ENCODE assay signal across 8 mouse cellular contexts in the genomic region with DNA sequence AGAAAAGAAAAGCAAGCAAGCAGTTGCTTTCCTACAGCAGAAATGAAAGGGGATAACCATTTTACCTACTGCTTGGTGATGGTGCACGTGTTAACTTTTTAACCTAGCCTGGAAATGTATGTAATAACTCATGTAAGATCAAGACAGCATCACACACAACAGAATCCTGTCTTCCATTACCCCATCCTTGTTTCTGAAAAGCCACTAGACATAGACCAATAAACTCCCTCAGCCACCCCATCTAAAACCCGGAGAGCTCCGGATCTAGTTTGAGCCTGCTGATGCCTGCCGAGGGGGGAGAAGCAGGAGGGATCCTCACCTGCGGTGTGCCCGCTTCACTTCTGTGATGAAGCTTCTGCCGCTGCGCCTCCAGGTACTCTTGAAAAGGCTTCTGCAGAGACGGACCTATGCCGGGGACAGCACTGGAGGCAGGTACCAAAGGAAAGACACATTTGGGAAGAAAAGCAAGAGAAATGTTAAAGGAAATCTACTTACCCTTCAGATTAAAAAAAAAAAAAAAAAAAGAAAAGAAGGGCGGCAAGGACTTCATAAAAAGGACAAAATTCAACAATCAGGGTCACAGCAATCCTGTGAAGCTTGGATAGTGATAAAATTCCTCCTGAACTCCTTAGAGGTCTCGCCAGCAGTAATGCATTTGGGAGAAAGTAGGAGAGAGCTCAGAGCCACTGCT. TPM values are rescaled to one million over a fixed set of nuclear protein-coding genes. Genes with fewer than 3 reads are reported as not detected.
A peak's percentile ranks its signal among the peaks of the same experiment; 100 is the strongest.
DNase-seq lines count a peak whose midpoint lies in the region; ATAC-seq and TF ChIP-seq lines count a peak whose summit lies in the region.

No protein-coding gene starts in this region.

- WGBS in midbrain, embryonic 15.5 days = 24% methylated on average over 12 of the region's 12 CpGs

- peak; percentile 41; the same call in 1 of the 2 replicates for ATAC-seq in erythroid progenitor cell, adult 5-6 weeks (replicated peaks; ENCODE audit: low FRiP score, poor library complexity, severe bottlenecking)
- ATAC-seq in midbrain, embryonic 15.5 days (replicated peaks) = no peak

- peak overlapping the region; percentile 9 for H3K4me2 ChIP-seq in CH12.LX (ENCODE audit: insufficient read depth, low read depth, poor library complexity, severe bottlenecking)
- H3K4me2 ChIP-seq in midbrain, embryonic 15.5 days = peak overlapping the region; percentile 17

- no peaks in the 10 kb centered on the region for H3K27me3 ChIP-seq in CH12.LX (replicated peaks)
- H3K27me3 ChIP-seq in midbrain, embryonic 15.5 days (replicated peaks) = no peaks in the 10 kb centered on the region

- no peak; the same call in 1 of the 2 replicates for TF ChIP-seq RAD21 in CH12.LX (IDR thresholded peaks at IDR 0.05; ENCODE audit: low read depth, low read length)

- H3K79me2 ChIP-seq in CH12.LX (replicated peaks; ENCODE audit: control insufficient read depth, extremely low read depth, insufficient read depth, poor library complexity, severe bottlenecking) = peaks cover 25% of the 10 kb centered on the region

- TF ChIP-seq EP300 in CH12.LX (IDR thresholded peaks at IDR 0.05; ENCODE audit: low read length) = 0 out of 2 replicates have a peak, but pooled peaks have one; percentile 31

- peak overlapping the region; percentile 74 for H3K27ac ChIP-seq in CH12.LX (ENCODE audit: insufficient read depth, low read depth)
- H3K27ac ChIP-seq in midbrain, embryonic 15.5 days = no peak overlapping the region

- peaks cover 11 to 48% of the 10 kb centered on the region in 2 experiments for H3K4me1 ChIP-seq in CH12.LX (ENCODE audit: control insufficient read depth in 1 of 2, insufficient read depth in 2 of 2)
- H3K4me1 ChIP-seq in midbrain, embryonic 15.5 days = peaks cover 9% of the 10 kb centered on the region; the same call in 1 of the 2 replicates

- peak overlapping the region; percentile 99 for H3K9ac ChIP-seq in CH12.LX (ENCODE audit: insufficient read depth, low read depth)
- H3K9ac ChIP-seq in midbrain, embryonic 15.5 days = no peak overlapping the region

- TF ChIP-seq CTCF in CH12.LX (conservative IDR thresholded peaks at IDR 0.05 in 1 of 2, IDR thresholded peaks at IDR 0.05 in 1 of 2; ENCODE audit: low read depth in 2 of 2, low read length in 2 of 2) = no peak

- H3K36me3 ChIP-seq in CH12.LX (replicated peaks in 1 of 2; ENCODE audit: control insufficient read depth in 1 of 2, insufficient read depth in 1 of 2, low read length in 1 of 2) = peaks cover 5 to 14% of the 10 kb centered on the region in 2 experiments
- no peaks in the 10 kb centered on the region for H3K36me3 ChIP-seq in midbrain, embryonic 15.5 days (replicated peaks)

- TF ChIP-seq POLR2A in CH12.LX (IDR thresholded peaks at IDR 0.05; ENCODE audit: low read depth, low read length) = no peak

- dilution Hi-C loops in CH12.LX (cut with MboI; ENCODE audit: extremely low pct_ligation_motif_present, extremely low pct_unique_long_range_greater_than_20kb, low sequenced_read_pairs) = loop anchor here (5.0 kb wide), 1 partner anchor 36 kb away; no protein-coding TSS in a partner anchor

- peak; percentile 69 for DNase-seq in 3134 (ENCODE audit: extremely low read depth, insufficient read length, low spot score)
- DNase-seq in CH12.LX (ENCODE audit: extremely low read depth) = no peak
- peak; percentile 45 for DNase-seq in kidney, postnatal 14 days
- DNase-seq in cerebellum, adult 18-20 months = no peak
- DNase-seq in gastrocnemius, adult 8-10 months (ENCODE audit: low spot score in 2 of 2) = no peak
- DNase-seq in frontal cortex, postnatal 36 days (ENCODE audit: low spot score in 2 of 2) = no peak

- H3K9me3 ChIP-seq in CH12.LX (replicated peaks; ENCODE audit: low read length) = no peaks in the 10 kb centered on the region
- no peaks in the 10 kb centered on the region for H3K9me3 ChIP-seq in midbrain, embryonic 15.5 days

- H3K4me3 ChIP-seq in CH12.LX (replicated peaks in 1 of 3; ENCODE audit: low read depth in 2 of 3, low read length in 2 of 3, poor library complexity in 1 of 3) = peak overlapping the region; percentile 64 to 81 (median 76)
- no peak overlapping the region for H3K4me3 ChIP-seq in midbrain, embryonic 15.5 days

- in situ Hi-C loops in CH12.LX (cut with MboI; ENCODE audit: low pct_ligation_motif_present, low pct_unique_long_range_greater_than_20kb, low sequenced_read_pairs) = no loop called here

TF ChIP-seq in CH12.LX, 34 proteins besides CTCF, POLR2A, EP300 and RAD21:
- TF ChIP-seq CHD1 (IDR thresholded peaks at IDR 0.05; ENCODE audit: low read depth, low read length) = peak; percentile 98
- peak; percentile 26; the same call in 1 of the 2 replicates for TF ChIP-seq IRF4 (IDR thresholded peaks at IDR 0.05; ENCODE audit: low read depth, low read length)
- TF ChIP-seq USF2 (conservative IDR thresholded peaks at IDR 0.05; ENCODE audit: low read depth, low read length) = no peak
- TF ChIP-seq USF1 (IDR thresholded peaks at IDR 0.05; ENCODE audit: low read depth, low read length) = no peak
- TF ChIP-seq MYC (IDR thresholded peaks at IDR 0.05; ENCODE audit: low read depth, low read length) = peak; percentile 90
- peak; percentile 44 for TF ChIP-seq ZNF384 (IDR thresholded peaks at IDR 0.05; ENCODE audit: low read depth, low read length)
- TF ChIP-seq SIN3A (IDR thresholded peaks at IDR 0.05; ENCODE audit: low read length) = peak; percentile 54
- TF ChIP-seq E2F4 (IDR thresholded peaks at IDR 0.05; ENCODE audit: insufficient replicate concordance, low read depth, low read length) = no peak
- peak; percentile 63 for TF ChIP-seq BHLHE40 (IDR thresholded peaks at IDR 0.05; ENCODE audit: low read depth, low read length)
- peak; percentile 81; the same call in 1 of the 2 replicates for TF ChIP-seq RCOR1 (conservative IDR thresholded peaks at IDR 0.05; ENCODE audit: low read depth, low read length)
- peak; percentile 70; the same call in 1 of the 2 replicates for TF ChIP-seq MXI1 (IDR thresholded peaks at IDR 0.05; ENCODE audit: low read depth, low read length)
- TF ChIP-seq KAT2A (IDR thresholded peaks at IDR 0.05; ENCODE audit: insufficient replicate concordance, low read length) = no peak
- TF ChIP-seq CHD2 (IDR thresholded peaks at IDR 0.05; ENCODE audit: low read length) = peak; percentile 62; the same call in 1 of the 2 replicates
- peak; percentile 84 for TF ChIP-seq MAX (IDR thresholded peaks at IDR 0.05; ENCODE audit: low read length)
- TF ChIP-seq MAZ (IDR thresholded peaks at IDR 0.05; ENCODE audit: low read depth, low read length) = no peak
- peak; percentile 11; the same call in 1 of the 2 replicates for TF ChIP-seq POLR2AphosphoS2 (IDR thresholded peaks at IDR 0.05; ENCODE audit: low read depth, low read length)
TF ChIP-seq in CH12.LX: peak in this region for 11.

RNA-seq across cellular contexts. Expression of a gene that starts 41.5 kb away (rescaled TPM):
- 11.9 and 14.3 TPM in 2 replicates for total RNA-seq in CH12.LX (2012; rRNA removed)
- total RNA-seq in CH12.LX (2014; rRNA removed) = 9.7 and 9.8 TPM in 2 replicates
- 12.6 and 13.4 TPM in 2 replicates for polyA plus RNA-seq in CH12.LX (2012; ENCODE audit: insufficient read length, low read depth)
- total RNA-seq in erythroid progenitor cell, adult 5-6 weeks (2015; ENCODE audit: low replicate concordance) = 18.0 and 20.1 TPM in 2 replicates
- total RNA-seq in erythroid progenitor cell, adult 5-6 weeks (2017; ENCODE audit: low replicate concordance) = 16.4 and 31.6 TPM in 2 replicates
- 6.8 and 6.9 TPM in 2 replicates for polyA plus RNA-seq in midbrain, embryonic 15.5 days (2015; fragmentation: Nextera tagmentation; extraction: Ambion mirVana)
- total RNA-seq in gastrocnemius, adult 8-10 months (2022) = 1 to 10 TPM; 6.3 to 7.1 (median 6.7) TPM

RNA-seq across cellular contexts. Expression of a gene that starts 41.7 kb away (rescaled TPM):
- total RNA-seq in CH12.LX (2012; rRNA removed) (45.2 and 56.7 TPM in 2 replicates), CH12.LX (2014; rRNA removed) (76.9 and 79.9 TPM in 2 replicates)
- 110 and 152 TPM in 2 replicates for polyA plus RNA-seq in CH12.LX (2012; ENCODE audit: insufficient read length, low read depth)
- 34.4 and 42.5 TPM in 2 replicates for total RNA-seq in erythroid progenitor cell, adult 5-6 weeks (2015; ENCODE audit: low replicate concordance)
- total RNA-seq in erythroid progenitor cell, adult 5-6 weeks (2017; ENCODE audit: low replicate concordance) = 43.0 and 73.8 TPM in 2 replicates
- 49.5 and 53.2 TPM in 2 replicates for polyA plus RNA-seq in midbrain, embryonic 15.5 days (2015; fragmentation: Nextera tagmentation; extraction: Ambion mirVana)
- total RNA-seq in gastrocnemius, adult 8-10 months (2022) = 10 to 100 TPM; 17.3 to 27.4 (median 20.1) TPM

Comparison
In these comparisons a context has a peak if more than half of its experiments do, and no peak if none do; other contexts are left out.
1. DNase-seq: peak in 3134 (single experiment) and kidney, postnatal 14 days (single experiment); none in CH12.LX (single experiment), cerebellum, adult 18-20 months (0 of 2), gastrocnemius, adult 8-10 months (0 of 2) and frontal cortex, postnatal 36 days (0 of 2).